Mouse (Mus musculus): ENCODE data around the gene Vmn2r23. TPM values are rescaled to one million over a fixed set of nuclear protein-coding genes. Genes with fewer than 3 reads are reported as not detected.
"Not testable (repeated sequence)": the region's sequence is repeated elsewhere in the genome, so short reads cannot be mapped to it uniquely, and the experiment has no call there.

Vmn2r23 gene
- polyA plus RNA-seq (2012; fragmentation: generic; extraction: Trizol), result not detected

GRCm38 (mm10) chr6:123702370-123702769 is at the start of gene Vmn2r23:
TSS of gene Vmn2r23 (plus strand) at chr6:123702670.
- no peak for TF ChIP-seq POLR2AphosphoS2 (IDR thresholded peaks at IDR 0.05; ENCODE audit: insufficient read length, low read depth)
- no peak for TF ChIP-seq USF1 (IDR thresholded peaks at IDR 0.05; ENCODE audit: low read depth)
- Histone ChIP-seq H3K27me3 (ENCODE audit: control insufficient read depth, insufficient read depth, insufficient read length) (no peaks in the 10 kb centered on the region), H3ac (ENCODE audit: control insufficient read depth, insufficient read length) (no peak within 1 kb of the TSS), H3K4me2 (ENCODE audit: low read depth) (no peak within 1 kb of the TSS), H3K79me2 (ENCODE audit: control insufficient read depth, insufficient read depth) (no peaks in the 10 kb centered on the region), H3K36me3 (ENCODE audit: control insufficient read depth, insufficient read depth) (no peaks in the 10 kb centered on the region), H3K4me3 (no peak within 1 kb of the TSS)

GRCm38 (mm10) chr6:123657040-123657439 is 45.4 kb upstream of the Vmn2r23 start:
- H3K36me3 ChIP-seq (ENCODE audit: control insufficient read depth, insufficient read depth), result no peaks in the 10 kb centered on the region
- H3K4me3 ChIP-seq, result no peak overlapping the region
- TF ChIP-seq USF1 (IDR thresholded peaks at IDR 0.05; ENCODE audit: low read depth) (no peak), E2F4 (IDR thresholded peaks at IDR 0.05; ENCODE audit: insufficient read depth) (no peak), REST (IDR thresholded peaks at IDR 0.05; ENCODE audit: insufficient read depth, insufficient read length) (no peak), TCF12 (IDR thresholded peaks at IDR 0.05; ENCODE audit: insufficient read depth, poor library complexity, severe bottlenecking) (no peak), MYOD1 (IDR thresholded peaks at IDR 0.05; ENCODE audit: control insufficient read depth in 1 of 3, insufficient read length in 2 of 3, low read depth in 2 of 3) (no peak), POLR2A (IDR thresholded peaks at IDR 0.05; ENCODE audit: insufficient read length, low read depth) (no peak), TCF3 (IDR thresholded peaks at IDR 0.05; ENCODE audit: insufficient read length, low read depth) (no peak), SRF (IDR thresholded peaks at IDR 0.05; ENCODE audit: control insufficient read depth, insufficient read length, low read depth) (no peak)

GRCm38 (mm10) chr6:123696639-123697038 is 5.8 kb upstream of the Vmn2r23 start:
- not testable (repeated sequence) for H3K27me3 ChIP-seq (ENCODE audit: control insufficient read depth, insufficient read depth, insufficient read length); H3K79me2 ChIP-seq (ENCODE audit: control insufficient read depth, insufficient read depth); H3K4me3 ChIP-seq; H3ac ChIP-seq (ENCODE audit: control insufficient read depth, insufficient read length); H3K4me2 ChIP-seq (ENCODE audit: low read depth); H3K36me3 ChIP-seq (ENCODE audit: control insufficient read depth, insufficient read depth)

More at GRCm38 (mm10) chr6:123657040-123657439, 45.4 kb upstream of the Vmn2r23 start:
- Histone ChIP-seq H3K4me2 (ENCODE audit: low read depth) (no peak overlapping the region), H3K79me2 (ENCODE audit: control insufficient read depth, insufficient read depth) (no peaks in the 10 kb centered on the region), H3K27me3 (ENCODE audit: control insufficient read depth, insufficient read depth, insufficient read length) (no peaks in the 10 kb centered on the region), H3ac (ENCODE audit: control insufficient read depth, insufficient read length) (no peak overlapping the region)

- H3K36me3 ChIP-seq (ENCODE audit: control insufficient read depth, insufficient read depth), result no peaks in the 10 kb centered on the region
- no peak overlapping the region for H3ac ChIP-seq (ENCODE audit: control insufficient read depth, insufficient read length)
- no peak overlapping the region for H3K4me3 ChIP-seq
- H3K27me3 ChIP-seq (ENCODE audit: control insufficient read depth, insufficient read depth, insufficient read length), result no peaks in the 10 kb centered on the region
- TF ChIP-seq E2F4 (IDR thresholded peaks at IDR 0.05; ENCODE audit: insufficient read depth) (no peak), MYOG (IDR thresholded peaks at IDR 0.05; ENCODE audit: control insufficient read depth in 1 of 3, insufficient read depth in 1 of 3, insufficient read length in 2 of 3, low read depth in 2 of 3) (no peak), MYOD1 (IDR thresholded peaks at IDR 0.05; ENCODE audit: control insufficient read depth in 1 of 3, insufficient read length in 2 of 3, low read depth in 2 of 3) (no peak), MAX (IDR thresholded peaks at IDR 0.05; ENCODE audit: low read depth) (no peak), POLR2A (IDR thresholded peaks at IDR 0.05; ENCODE audit: insufficient read length, low read depth) (no peak), TCF12 (IDR thresholded peaks at IDR 0.05; ENCODE audit: insufficient read depth, poor library complexity, severe bottlenecking) (no peak), SRF (IDR thresholded peaks at IDR 0.05; ENCODE audit: control insufficient read depth, insufficient read length, low read depth) (no peak), POLR2AphosphoS2 (IDR thresholded peaks at IDR 0.05; ENCODE audit: insufficient read length, low read depth) (no peak), REST (IDR thresholded peaks at IDR 0.05; ENCODE audit: insufficient read depth, insufficient read length) (no peak), USF1 (IDR thresholded peaks at IDR 0.05; ENCODE audit: low read depth) (no peak), TCF3 (IDR thresholded peaks at IDR 0.05; ENCODE audit: insufficient read length, low read depth) (no peak), CEBPB (IDR thresholded peaks at IDR 0.05; ENCODE audit: insufficient read depth, poor library complexity, severe bottlenecking) (no peak)
- H3K79me2 ChIP-seq (ENCODE audit: control insufficient read depth, insufficient read depth), result no peaks in the 10 kb centered on the region
- H3K4me2 ChIP-seq (ENCODE audit: low read depth), result no peak overlapping the region
These were observed 5.3 kb upstream of the Vmn2r23 start for GRCm38 (mm10) chr6:123697213-123697612.

- H3ac ChIP-seq (ENCODE audit: control insufficient read depth, insufficient read length), result no peak overlapping the region
- H3K36me3 ChIP-seq (ENCODE audit: control insufficient read depth, insufficient read depth), result no peaks in the 10 kb centered on the region
- TF ChIP-seq TCF3 (IDR thresholded peaks at IDR 0.05; ENCODE audit: insufficient read length, low read depth) (no peak), MYOG (IDR thresholded peaks at IDR 0.05; ENCODE audit: control insufficient read depth in 1 of 3, insufficient read depth in 1 of 3, insufficient read length in 2 of 3, low read depth in 2 of 3) (no peak), SRF (IDR thresholded peaks at IDR 0.05; ENCODE audit: control insufficient read depth, insufficient read length, low read depth) (no peak), E2F4 (IDR thresholded peaks at IDR 0.05; ENCODE audit: insufficient read depth) (no peak), POLR2AphosphoS2 (IDR thresholded peaks at IDR 0.05; ENCODE audit: insufficient read length, low read depth) (no peak)
These were observed 67.6 kb downstream of the Vmn2r23 start for GRCm38 (mm10) chr6:123770031-123770430.

GRCm38 (mm10) chr6:123778579-123778978 is 76.1 kb downstream of the Vmn2r23 start, which contains the start of gene Vmn2r24:
TSS of gene Vmn2r24 (plus strand) at chr6:123778879.
- H3K4me2 ChIP-seq (ENCODE audit: low read depth), result no peak within 1 kb of the TSS
- no peaks in the 10 kb centered on the region for H3K79me2 ChIP-seq (ENCODE audit: control insufficient read depth, insufficient read depth)
- no peaks in the 10 kb centered on the region for H3K36me3 ChIP-seq (ENCODE audit: control insufficient read depth, insufficient read depth)
- TF ChIP-seq MYOD1 (IDR thresholded peaks at IDR 0.05; ENCODE audit: control insufficient read depth in 1 of 3, insufficient read length in 2 of 3, low read depth in 2 of 3) (no peak), MYOG (IDR thresholded peaks at IDR 0.05; ENCODE audit: control insufficient read depth in 1 of 3, insufficient read depth in 1 of 3, insufficient read length in 2 of 3, low read depth in 2 of 3) (no peak), POLR2A (IDR thresholded peaks at IDR 0.05; ENCODE audit: insufficient read length, low read depth) (no peak), E2F4 (IDR thresholded peaks at IDR 0.05; ENCODE audit: insufficient read depth) (no peak), TCF3 (IDR thresholded peaks at IDR 0.05; ENCODE audit: insufficient read length, low read depth) (no peak), POLR2AphosphoS2 (IDR thresholded peaks at IDR 0.05; ENCODE audit: insufficient read length, low read depth) (no peak), USF1 (IDR thresholded peaks at IDR 0.05; ENCODE audit: low read depth) (no peak), CEBPB (IDR thresholded peaks at IDR 0.05; ENCODE audit: insufficient read depth, poor library complexity, severe bottlenecking) (no peak), REST (IDR thresholded peaks at IDR 0.05; ENCODE audit: insufficient read depth, insufficient read length) (no peak), TCF12 (IDR thresholded peaks at IDR 0.05; ENCODE audit: insufficient read depth, poor library complexity, severe bottlenecking) (no peak), MAX (IDR thresholded peaks at IDR 0.05; ENCODE audit: low read depth) (no peak), SRF (IDR thresholded peaks at IDR 0.05; ENCODE audit: control insufficient read depth, insufficient read length, low read depth) (no peak)
- no peaks in the 10 kb centered on the region for H3K27me3 ChIP-seq (ENCODE audit: control insufficient read depth, insufficient read depth, insufficient read length)
- H3ac ChIP-seq (ENCODE audit: control insufficient read depth, insufficient read length), result no peak within 1 kb of the TSS
- no peak within 1 kb of the TSS for H3K4me3 ChIP-seq

More at GRCm38 (mm10) chr6:123770031-123770430, 67.6 kb downstream of the Vmn2r23 start:
- Histone ChIP-seq H3K79me2 (ENCODE audit: control insufficient read depth, insufficient read depth) (no peaks in the 10 kb centered on the region), H3K4me3 (no peak overlapping the region), H3K4me2 (ENCODE audit: low read depth) (no peak overlapping the region), H3K27me3 (ENCODE audit: control insufficient read depth, insufficient read depth, insufficient read length) (no peaks in the 10 kb centered on the region)
